Mouse (Mus musculus) cerebellum, adult 2 months (tissue): ENCODE measurements around the gene Cdkn2aipnl.

Experiments used
- CTCF ChIP-seq: fragments of 200-500 bp; IDR thresholded peaks from 2 replicates; pipeline ENCODE4 v1.5.1; 2011; ENCODE audit warnings: low read depth, mild to moderate bottlenecking, control low read depth, low read length, moderate library complexity, borderline replicate concordance; ENCODE audit not compliant: insufficient read depth
- POLR2A ChIP-seq: fragments of 200-500 bp; IDR thresholded peaks from 2 replicates; pipeline ENCODE4 v1.6.1; 2011; ENCODE audit warnings: low read length, control low read depth, borderline replicate concordance; ENCODE audit not compliant: insufficient read depth

GRCm38 (mm10) chr11:51934230-51934629 is 33.2 kb upstream of the Cdkn2aipnl start:
- no peak for TF ChIP-seq CTCF
- TF ChIP-seq POLR2A, result no peak
